Mouse (Mus musculus) forebrain, embryonic 10.5 days (tissue): ENCODE results near the gene Gm21874. TPM values are rescaled to one million over a fixed set of nuclear protein-coding genes. Genes with fewer than 3 reads are reported as not detected.
"Not testable (repeated sequence)": the region's sequence is repeated elsewhere in the genome, so short reads cannot be mapped to it uniquely, and the experiment has no call there.

Experiments used
- DNase-seq: peaks from one replicate; pipeline ENCODE4 v3.0.0-alpha.2; 2017; ENCODE audit warnings: low spot score; ENCODE audit errors: extremely low spot score
- H3K27ac ChIP-seq: fragments of 300-500 bp; sonication (generic); 2 replicates; pipeline ENCODE4 v1.5.1; 2016; ENCODE audit warnings: mild to moderate bottlenecking
- H3K27me3 ChIP-seq: fragments of 300-500 bp; sonication (generic); 2 replicates; pipeline ENCODE4 v1.6.1; 2016; ENCODE audit warnings: mild to moderate bottlenecking; ENCODE audit not compliant: poor library complexity, severe bottlenecking
- H3K36me3 ChIP-seq: fragments of 300-500 bp; sonication (generic); replicated peaks from 2 replicates; pipeline ENCODE4 v1.6.1; 2016; ENCODE audit warnings: mild to moderate bottlenecking, moderate library complexity
- H3K4me1 ChIP-seq: fragments of 300-500 bp; sonication (generic); 2 replicates; pipeline ENCODE4 v1.6.1; 2016
- H3K4me3 ChIP-seq: fragments of 300-500 bp; sonication (generic); 2 replicates; pipeline ENCODE4 v1.5.1; 2016; ENCODE audit warnings: mild to moderate bottlenecking, moderate library complexity
- H3K9me3 ChIP-seq: fragments of 300-500 bp; sonication (generic); 2 replicates; pipeline ENCODE4 v1.6.1; 2016; ENCODE audit warnings: mild to moderate bottlenecking, moderate library complexity
- polyA plus RNA-seq: library from polyadenylated mRNA; unstranded; fragments of >200 nt; fragmentation: Nextera tagmentation; extraction: Ambion mirVana; gene quantifications from 2 replicates; pipeline ENCODE4 v1.2.1, GENCODE M21; 2016

Gene Gm21874
- polyA plus RNA-seq: not detected in 2 replicates

GRCm38 (mm10) chrY:9416048-9416447 is at the start of gene Gm21874:
Gm21874 (minus strand) TSS chrY:9416148.
- not testable (repeated sequence) for H3K27me3 ChIP-seq, H3K36me3 ChIP-seq, H3K9me3 ChIP-seq, H3K4me3 ChIP-seq, H3K27ac ChIP-seq, DNase-seq, H3K4me1 ChIP-seq

Other genes with a start within 250 kb of the Gm21874 start
- gene Gm21721, start 214.0 kb downstream of the Gm21874 start, polyA plus RNA-seq: not detected in 2 replicates
- not detected in 2 replicates for gene Gm21812, start 69.0 kb downstream of the Gm21874 start, polyA plus RNA-seq